Mouse (Mus musculus) left cerebral cortex, postnatal 4 days (tissue): Measurements from ENCODE around the gene Slc13a3. TPM values are rescaled to one million over a fixed set of nuclear protein-coding genes. Genes with fewer than 3 reads are reported as not detected.

Experiments
- DNase-seq: peaks from one replicate; pipeline ENCODE4 v3.0.0-alpha.2; 2022
- intact Hi-C: fragments of 180-260 bp; cut with DNase I; formaldehyde crosslinking; loops from one replicate; pipeline ENCODE4 v1.15.1; 2025
- total RNA-seq, 2 experiments: library from RNA; stranded (reverse); gene quantifications; 2 replicates each; pipeline ENCODE4 v1.2.3; 2021

Slc13a3 gene
- total RNA-seq, 2 experiments from 2014 or later = 13.0 to 14.2 TPM

GRCm38 (mm10) chr2:165370348-165370747, 102.7 kb downstream of the Slc13a3 start:
- intact Hi-C loops = no loop called here
- DNase-seq = no peak

GRCm38 (mm10) chr2:165368496-165368895, 104.5 kb downstream of the Slc13a3 start, which contains the start of gene Zfp663:
Gene Zfp663 (minus strand): TSS chr2:165368729.
- peak; percentile 56 for DNase-seq
- intact Hi-C loops = loop anchor here (10.0 kb wide), 1 partner anchor 116 kb away; no protein-coding TSS in a partner anchor

GRCm38 (mm10) chr2:165367868-165368439, 105.1 kb downstream of the Slc13a3 start:
- intact Hi-C loops = loop anchor here (10.0 kb wide), 1 partner anchor 117 kb away; no protein-coding TSS in a partner anchor
- no peak for DNase-seq

GRCm38 (mm10) chr2:165367047-165367520, 105.9 kb downstream of the Slc13a3 start:
- DNase-seq = no peak
- intact Hi-C loops = loop anchor here (10.0 kb wide), 1 partner anchor 118 kb away; no protein-coding TSS in a partner anchor

GRCm38 (mm10) chr2:165364334-165365091, 108.5 kb downstream of the Slc13a3 start:
- intact Hi-C loops = loop anchor here (5.0 to 10.0 kb wide), 2 partner anchors 120 to 287 kb away; no protein-coding TSS in a partner anchor
- DNase-seq = peak; percentile 77

- no peak for DNase-seq
- intact Hi-C loops = loop anchor here (5.0 to 10.0 kb wide), 2 partner anchors 122 to 286 kb away; no protein-coding TSS in a partner anchor
Measured at GRCm38 (mm10) chr2:165363282-165363681, 109.7 kb downstream of the Slc13a3 start.

GRCm38 (mm10) chr2:165360861-165361260, 112.2 kb downstream of the Slc13a3 start:
- intact Hi-C loops = loop anchor here (5.0 to 10.0 kb wide), 2 partner anchors 124 to 284 kb away; no protein-coding TSS in a partner anchor
- peak; percentile 55 for DNase-seq

Other genes with a start within 250 kb of the Slc13a3 start
- gene Cdh22, start 238.4 kb downstream of the Slc13a3 start, total RNA-seq = 10 to 100 TPM in 1 of 2 experiments, 1 to 10 TPM in 1; 8.3 to 12.3 TPM
- gene Slc35c2, start 185.4 kb downstream of the Slc13a3 start, total RNA-seq = 10 to 100 TPM; 36.4 to 37.1 TPM
- gene Elmo2, start 146.8 kb downstream of the Slc13a3 start, total RNA-seq = 10 to 100 TPM; 79.3 to 80.6 TPM
- 1 to 10 TPM; 4.3 to 5.8 TPM for gene Zfp663, start 104.5 kb downstream of the Slc13a3 start, total RNA-seq
- 10 to 100 TPM; 16.5 TPM for gene Zfp334, start 85.0 kb downstream of the Slc13a3 start, total RNA-seq
- not detected for gene Ocstamp, start 72.8 kb downstream of the Slc13a3 start, total RNA-seq
- 10 to 100 TPM; 22.4 to 24.6 TPM for gene Trp53rka, start 20.1 kb upstream of the Slc13a3 start, total RNA-seq
- 1 to 10 TPM; 1.1 to 1.3 TPM for gene Slc2a10, start 30.6 kb upstream of the Slc13a3 start, total RNA-seq
- 1 to 10 TPM; 7.0 to 7.8 TPM for gene Eya2, start 121.8 kb upstream of the Slc13a3 start, total RNA-seq